Mouse (Mus musculus): ENCODE data around the gene Gfap.

Gfap gene

GRCm38 (mm10) chr11:102896641-102897040 lies 4.1 kb downstream of the Gfap start:
- no peak for DNase-seq (ENCODE audit: low spot score in 2 of 2)

- DNase-seq (ENCODE audit: low spot score in 2 of 2), result no peak
These were observed 4.9 kb downstream of the Gfap start for GRCm38 (mm10) chr11:102895779-102896178.

- DNase-seq (ENCODE audit: low spot score in 2 of 2), result no peak
These were observed 6.0 kb downstream of the Gfap start for GRCm38 (mm10) chr11:102894716-102895115.

GRCm38 (mm10) chr11:102893015-102893651 lies 7.6 kb downstream of the Gfap start:
- peak; percentile 53 to 64 for DNase-seq (ENCODE audit: low spot score in 2 of 2)

GRCm38 (mm10) chr11:102890096-102890495 lies 10.6 kb downstream of the Gfap start:
- DNase-seq (ENCODE audit: low spot score in 2 of 2), result no peak

GRCm38 (mm10) chr11:102888135-102888534 lies 12.6 kb downstream of the Gfap start:
- no peak for DNase-seq (ENCODE audit: low spot score in 2 of 2)

- DNase-seq (ENCODE audit: low spot score in 2 of 2), result no peak
These were observed 13.3 kb downstream of the Gfap start for GRCm38 (mm10) chr11:102887433-102887832.

GRCm38 (mm10) chr11:102884616-102885219 lies 16.0 kb downstream of the Gfap start, which contains the start of gene Fam187a:
Gene Fam187a, plus strand, starts transcription at chr11:102885169.
- DNase-seq (ENCODE audit: low spot score in 2 of 2), result no peak

- DNase-seq (ENCODE audit: low spot score in 2 of 2), result no peak
These were observed 19.2 kb downstream of the Gfap start for GRCm38 (mm10) chr11:102881314-102882198.

- DNase-seq (ENCODE audit: low spot score in 2 of 2), result peak; percentile 88 to 94
These were observed 20.0 kb downstream of the Gfap start, which contains the start of the genes Eftud2 and Ccdc103 for GRCm38 (mm10) chr11:102880585-102881313. Gene Eftud2, minus strand, starts transcription at chr11:102880985. Gene Ccdc103, plus strand, starts transcription at chr11:102881204.

- no peak for DNase-seq (ENCODE audit: low spot score in 2 of 2)
These were observed 21.2 kb downstream of the Gfap start for GRCm38 (mm10) chr11:102879558-102879957.

GRCm38 (mm10) chr11:102874801-102875334 lies 25.8 kb downstream of the Gfap start:
- no peak for DNase-seq (ENCODE audit: low spot score in 2 of 2)

- DNase-seq (ENCODE audit: low spot score in 2 of 2), result peak in 1 of 2 experiments; percentile 63
These were observed 36.4 kb downstream of the Gfap start for GRCm38 (mm10) chr11:102864272-102864671.

GRCm38 (mm10) chr11:102859933-102860332 lies 40.8 kb downstream of the Gfap start:
- DNase-seq (ENCODE audit: low spot score in 2 of 2), result no peak

- no peak for DNase-seq (ENCODE audit: low spot score in 2 of 2)
These were observed 41.8 kb downstream of the Gfap start for GRCm38 (mm10) chr11:102858951-102859350.

GRCm38 (mm10) chr11:102855941-102856340 lies 44.8 kb downstream of the Gfap start:
- DNase-seq (ENCODE audit: low spot score in 2 of 2), result no peak

GRCm38 (mm10) chr11:102853760-102854159 lies 47.0 kb downstream of the Gfap start:
- peak in 1 of 2 experiments; percentile 13 for DNase-seq (ENCODE audit: low spot score in 2 of 2)

- peak in 1 of 2 experiments; percentile 57 for DNase-seq (ENCODE audit: low spot score in 2 of 2)
These were observed 48.8 kb downstream of the Gfap start for GRCm38 (mm10) chr11:102851883-102852282.

GRCm38 (mm10) chr11:102845926-102846325 lies 54.8 kb downstream of the Gfap start:
- no peak for DNase-seq (ENCODE audit: low spot score in 2 of 2)

GRCm38 (mm10) chr11:102838616-102839150 lies 62.0 kb downstream of the Gfap start:
- DNase-seq (ENCODE audit: low spot score in 2 of 2), result no peak

GRCm38 (mm10) chr11:102838126-102838525 lies 62.6 kb downstream of the Gfap start:
- DNase-seq (ENCODE audit: low spot score in 2 of 2), result no peak

All from thymus, postnatal 10 days (tissue).